Mouse (Mus musculus) left cerebral cortex, adult 8-10 months (tissue): ENCODE measurements at regions not wholly inside any gene's neighbourhood (a gene's known extent, or its start where the extent isn't known, plus 50 kb on each side); places are given as distances from the start of the nearest gene placed in this dataset.

ENCODE experiments used
- DNase-seq, 2 experiments: peaks; one replicate each; pipeline ENCODE4 v3.0.0; 2022; ENCODE audit warnings: low spot score in 2 of 2

GRCm38 (mm10) chr12:25398726-25399125 is 301.8 kb upstream of the Id2 start:
- no peak for DNase-seq

GRCm38 (mm10) chr12:25394326-25394725 is 297.4 kb upstream of the Id2 start:
- DNase-seq, result no peak

- DNase-seq, result no peak
Measured at GRCm38 (mm10) chr12:25393501-25393900, 296.6 kb upstream of the Id2 start.

- DNase-seq, result no peak
Measured at GRCm38 (mm10) chr12:25389202-25389601, 292.3 kb upstream of the Id2 start.

GRCm38 (mm10) chr12:25387791-25388280 is 290.9 kb upstream of the Id2 start:
- no peak for DNase-seq

GRCm38 (mm10) chr12:25382961-25383360 is 286.0 kb upstream of the Id2 start:
- DNase-seq, result no peak

- no peak for DNase-seq
Measured at GRCm38 (mm10) chr12:25382475-25382874, 285.5 kb upstream of the Id2 start.

GRCm38 (mm10) chr12:25381619-25382018 is 284.7 kb upstream of the Id2 start:
- no peak for DNase-seq

GRCm38 (mm10) chr12:25379996-25380395 is 283.1 kb upstream of the Id2 start:
- DNase-seq, result no peak

- DNase-seq, result no peak
Measured at GRCm38 (mm10) chr12:25379016-25379415, 282.1 kb upstream of the Id2 start.

- DNase-seq, result no peak
Measured at GRCm38 (mm10) chr12:25378036-25378645, 281.2 kb upstream of the Id2 start.

- no peak for DNase-seq
Measured at GRCm38 (mm10) chr12:25376451-25376850, 279.5 kb upstream of the Id2 start.

- no peak for DNase-seq
Measured at GRCm38 (mm10) chr12:25367541-25367940, 270.6 kb upstream of the Id2 start.

- DNase-seq, result no peak
Measured at GRCm38 (mm10) chr12:25365600-25366267, 268.8 kb upstream of the Id2 start.

GRCm38 (mm10) chr12:25364966-25365568 is 268.1 kb upstream of the Id2 start:
- peak in 1 of 2 experiments; percentile 19 for DNase-seq

GRCm38 (mm10) chr12:25363839-25364238 is 266.9 kb upstream of the Id2 start:
- no peak for DNase-seq

GRCm38 (mm10) chr12:25363341-25363740 is 266.4 kb upstream of the Id2 start:
- DNase-seq, result no peak

- no peak for DNase-seq
Measured at GRCm38 (mm10) chr12:25362771-25363170, 265.8 kb upstream of the Id2 start.

- DNase-seq, result no peak
Measured at GRCm38 (mm10) chr12:25360726-25361125, 263.8 kb upstream of the Id2 start.

GRCm38 (mm10) chr12:25359931-25360330 is 263.0 kb upstream of the Id2 start:
- DNase-seq, result no peak

GRCm38 (mm10) chr12:25358846-25359525 is 262.0 kb upstream of the Id2 start:
- no peak for DNase-seq

GRCm38 (mm10) chr12:25356774-25357173 is 259.8 kb upstream of the Id2 start:
- no peak for DNase-seq
